Mouse (Mus musculus): Measurements from ENCODE around the gene Por. TPM values are rescaled to one million over a fixed set of nuclear protein-coding genes. Genes with fewer than 3 reads are reported as not detected.
A peak's percentile ranks its signal among the peaks of the same experiment; 100 is the strongest.

Por gene
- polyA plus RNA-seq, 1 experiment = 98.0 TPM

GRCm38 (mm10) chr5:135719586-135720120 is 49.8 kb downstream of the Por start:
- peaks cover 4% of the 10 kb centered on the region for H3K4me1 ChIP-seq (ENCODE audit: control insufficient read depth, insufficient read depth, low read length)
- H3K27ac ChIP-seq (ENCODE audit: insufficient read depth, low read length) = no peak overlapping the region
- no peak overlapping the region for H3K4me3 ChIP-seq (ENCODE audit: insufficient read depth, low read length)
- no peak for TF ChIP-seq CTCF (IDR thresholded peaks at IDR 0.05; ENCODE audit: extremely low read depth, insufficient read depth, low read length)
- no peak for TF ChIP-seq POLR2A (IDR thresholded peaks at IDR 0.05; ENCODE audit: extremely low read depth, insufficient read depth, low read length)

DNA sequence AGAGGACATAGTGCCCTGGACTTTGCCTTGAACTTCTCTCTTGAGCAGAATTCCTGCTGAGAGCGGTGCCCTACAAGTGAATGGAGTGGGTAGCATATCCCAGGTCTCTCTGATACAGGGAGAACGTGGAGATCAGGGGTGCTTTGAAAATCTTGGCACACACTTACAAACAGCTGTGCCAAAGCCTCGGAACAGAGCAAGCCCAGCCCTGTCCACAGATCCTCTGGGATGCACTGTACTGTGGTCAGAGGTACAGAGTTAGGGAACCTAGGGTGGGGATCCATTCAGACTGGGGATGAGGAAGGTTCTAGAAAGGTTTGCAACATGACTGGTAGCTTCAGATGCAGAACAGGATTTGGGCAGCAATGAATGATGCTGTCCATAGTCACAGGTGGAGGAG is 50.3 kb downstream of the Por start:
- H3K27ac ChIP-seq (ENCODE audit: insufficient read depth, low read length) = no peak overlapping the region
- TF ChIP-seq POLR2A (IDR thresholded peaks at IDR 0.05; ENCODE audit: extremely low read depth, insufficient read depth, low read length) (no peak), CTCF (IDR thresholded peaks at IDR 0.05; ENCODE audit: extremely low read depth, insufficient read depth, low read length) (no peak)
- H3K4me1 ChIP-seq (ENCODE audit: control insufficient read depth, insufficient read depth, low read length) = peaks cover 5% of the 10 kb centered on the region
- H3K4me3 ChIP-seq (ENCODE audit: insufficient read depth, low read length) = no peak overlapping the region

DNA sequence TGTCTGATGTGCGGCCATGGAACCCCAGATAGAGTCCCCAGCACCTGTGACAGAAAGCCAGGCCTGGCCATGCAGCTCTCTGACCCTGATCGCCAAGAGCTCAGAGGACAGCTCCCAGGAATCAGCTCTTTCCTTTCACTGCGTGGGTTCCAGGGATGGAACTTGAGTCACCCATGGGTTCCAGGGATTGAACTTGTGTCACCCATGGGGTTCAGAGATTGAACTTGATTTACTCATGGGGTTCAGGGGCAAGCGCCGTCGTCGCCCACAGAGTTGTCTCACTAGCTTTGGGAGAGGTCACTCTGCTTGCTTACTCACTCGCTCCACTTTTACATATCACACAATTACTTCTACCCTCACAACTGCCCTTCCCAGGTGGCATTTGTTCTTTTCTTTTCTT is 51.2 kb downstream of the Por start:
- Histone ChIP-seq H3K27ac (ENCODE audit: insufficient read depth, low read length) (no peak overlapping the region), H3K4me3 (ENCODE audit: insufficient read depth, low read length) (no peak overlapping the region), H3K4me1 (ENCODE audit: control insufficient read depth, insufficient read depth, low read length) (peaks cover 8% of the 10 kb centered on the region)
- TF ChIP-seq CTCF (IDR thresholded peaks at IDR 0.05; ENCODE audit: extremely low read depth, insufficient read depth, low read length) = no peak
- no peak for TF ChIP-seq POLR2A (IDR thresholded peaks at IDR 0.05; ENCODE audit: extremely low read depth, insufficient read depth, low read length)

DNA sequence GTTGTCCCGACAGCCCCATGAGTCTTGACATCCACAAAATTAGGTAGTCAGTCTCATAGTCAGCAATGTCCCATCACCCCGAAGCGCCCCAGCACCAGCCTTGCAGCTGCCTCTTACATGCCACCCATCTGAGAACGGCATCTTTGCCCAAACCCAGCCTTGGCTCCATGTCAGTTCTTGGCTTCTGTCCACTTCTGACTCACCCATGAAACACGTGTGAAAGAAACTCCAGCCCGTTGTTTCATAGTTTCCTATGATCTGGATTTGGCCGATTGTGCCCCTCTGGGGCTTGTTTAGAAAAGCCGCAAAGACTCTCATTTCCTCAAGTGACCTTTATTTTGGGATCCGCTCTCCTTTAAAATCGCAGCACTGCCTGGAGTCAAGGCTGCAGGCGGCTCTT is 52.3 kb downstream of the Por start:
- Histone ChIP-seq H3K4me3 (ENCODE audit: insufficient read depth, low read length) (no peak overlapping the region), H3K27ac (ENCODE audit: insufficient read depth, low read length) (no peak overlapping the region), H3K4me1 (ENCODE audit: control insufficient read depth, insufficient read depth, low read length) (peaks cover 8% of the 10 kb centered on the region)
- TF ChIP-seq POLR2A (IDR thresholded peaks at IDR 0.05; ENCODE audit: extremely low read depth, insufficient read depth, low read length) (no peak), CTCF (IDR thresholded peaks at IDR 0.05; ENCODE audit: extremely low read depth, insufficient read depth, low read length) (no peak)

- Histone ChIP-seq H3K4me1 (ENCODE audit: control insufficient read depth, insufficient read depth, low read length) (peaks cover 8% of the 10 kb centered on the region), H3K27ac (ENCODE audit: insufficient read depth, low read length) (no peak overlapping the region), H3K4me3 (ENCODE audit: insufficient read depth, low read length) (no peak overlapping the region)
- TF ChIP-seq CTCF (IDR thresholded peaks at IDR 0.05; ENCODE audit: extremely low read depth, insufficient read depth, low read length) (no peak), POLR2A (IDR thresholded peaks at IDR 0.05; ENCODE audit: extremely low read depth, insufficient read depth, low read length) (no peak)
Measured at GRCm38 (mm10) chr5:135723165-135723751, 53.4 kb downstream of the Por start.

GRCm38 (mm10) chr5:135724536-135725322 is 54.9 kb downstream of the Por start:
- Histone ChIP-seq H3K4me1 (ENCODE audit: control insufficient read depth, insufficient read depth, low read length) (peaks cover 8% of the 10 kb centered on the region), H3K4me3 (ENCODE audit: insufficient read depth, low read length) (no peak overlapping the region), H3K27ac (ENCODE audit: insufficient read depth, low read length) (0 out of 2 replicates have a peak overlapping the region, but pooled peaks have one; percentile 33)
- no peak for TF ChIP-seq CTCF (IDR thresholded peaks at IDR 0.05; ENCODE audit: extremely low read depth, insufficient read depth, low read length)
- no peak for TF ChIP-seq POLR2A (IDR thresholded peaks at IDR 0.05; ENCODE audit: extremely low read depth, insufficient read depth, low read length)

DNA sequence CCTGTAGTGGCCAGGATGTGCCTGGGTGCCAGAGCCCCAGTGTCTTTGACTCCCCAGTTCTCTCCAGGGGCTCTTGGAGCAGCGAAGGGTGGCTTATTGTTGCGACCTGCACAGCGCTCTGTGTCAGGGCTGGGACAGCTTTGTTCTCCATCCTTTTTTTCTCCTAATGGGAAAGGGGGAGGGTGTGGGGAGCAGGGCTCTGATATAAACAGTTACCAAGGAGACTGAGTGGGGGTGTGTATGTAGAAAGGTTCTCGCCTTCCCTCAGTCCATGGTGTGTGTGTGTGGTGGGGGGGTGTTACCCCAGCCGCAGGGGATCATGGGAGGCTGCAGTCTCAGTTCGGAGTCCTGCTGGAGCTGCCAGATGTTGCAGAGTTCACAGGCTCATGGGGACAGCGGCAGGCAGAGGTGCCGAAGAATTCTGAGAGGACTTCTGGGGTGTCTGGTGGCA is 55.6 kb downstream of the Por start:
- Histone ChIP-seq H3K4me1 (ENCODE audit: control insufficient read depth, insufficient read depth, low read length) (peaks cover 8% of the 10 kb centered on the region), H3K4me3 (ENCODE audit: insufficient read depth, low read length) (no peak overlapping the region), H3K27ac (ENCODE audit: insufficient read depth, low read length) (0 out of 2 replicates have a peak overlapping the region, but pooled peaks have one; percentile 33)
- TF ChIP-seq POLR2A (IDR thresholded peaks at IDR 0.05; ENCODE audit: extremely low read depth, insufficient read depth, low read length) = no peak

DNA sequence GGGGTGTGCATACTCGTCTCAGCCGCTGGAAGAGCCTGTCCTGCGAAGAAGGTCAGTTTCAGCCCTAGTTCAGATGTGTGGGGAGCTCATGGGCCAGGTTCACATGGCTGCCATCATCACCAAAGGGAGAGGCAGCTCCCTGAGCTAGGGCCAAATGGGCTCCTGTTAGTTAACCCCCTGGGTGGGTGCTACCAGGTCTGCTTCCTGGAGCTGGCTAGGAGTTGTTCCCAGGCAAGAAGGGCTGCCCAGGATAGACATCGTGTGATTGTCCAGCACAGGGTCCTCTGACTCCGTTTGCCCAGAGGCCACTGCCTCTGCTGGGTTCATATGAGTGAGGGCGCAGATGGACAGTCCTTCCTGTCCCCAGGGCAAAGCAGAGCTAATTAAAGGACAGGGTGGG is 56.2 kb downstream of the Por start:
- Histone ChIP-seq H3K4me3 (ENCODE audit: insufficient read depth, low read length) (no peak overlapping the region), H3K4me1 (ENCODE audit: control insufficient read depth, insufficient read depth, low read length) (peaks cover 8% of the 10 kb centered on the region), H3K27ac (ENCODE audit: insufficient read depth, low read length) (no peak overlapping the region)
- TF ChIP-seq CTCF (IDR thresholded peaks at IDR 0.05; ENCODE audit: extremely low read depth, insufficient read depth, low read length) (no peak), POLR2A (IDR thresholded peaks at IDR 0.05; ENCODE audit: extremely low read depth, insufficient read depth, low read length) (no peak)

- Histone ChIP-seq H3K27ac (ENCODE audit: insufficient read depth, low read length) (no peak overlapping the region), H3K4me3 (ENCODE audit: insufficient read depth, low read length) (no peak overlapping the region), H3K4me1 (ENCODE audit: control insufficient read depth, insufficient read depth, low read length) (peaks cover 8% of the 10 kb centered on the region)
- TF ChIP-seq POLR2A (IDR thresholded peaks at IDR 0.05; ENCODE audit: extremely low read depth, insufficient read depth, low read length) (no peak), CTCF (IDR thresholded peaks at IDR 0.05; ENCODE audit: extremely low read depth, insufficient read depth, low read length) (no peak)
Measured at GRCm38 (mm10) chr5:135726641-135727346, 57.0 kb downstream of the Por start.

Data from cortical plate, adult 2 months (tissue).